Mouse (Mus musculus): ENCODE measurements around the gene Sipa1l3. TPM values are rescaled to one million over a fixed set of nuclear protein-coding genes. Genes with fewer than 3 reads are reported as not detected.

The Sipa1l3 gene
- polyA plus RNA-seq, 1 experiment: 19.0 TPM

DNA sequence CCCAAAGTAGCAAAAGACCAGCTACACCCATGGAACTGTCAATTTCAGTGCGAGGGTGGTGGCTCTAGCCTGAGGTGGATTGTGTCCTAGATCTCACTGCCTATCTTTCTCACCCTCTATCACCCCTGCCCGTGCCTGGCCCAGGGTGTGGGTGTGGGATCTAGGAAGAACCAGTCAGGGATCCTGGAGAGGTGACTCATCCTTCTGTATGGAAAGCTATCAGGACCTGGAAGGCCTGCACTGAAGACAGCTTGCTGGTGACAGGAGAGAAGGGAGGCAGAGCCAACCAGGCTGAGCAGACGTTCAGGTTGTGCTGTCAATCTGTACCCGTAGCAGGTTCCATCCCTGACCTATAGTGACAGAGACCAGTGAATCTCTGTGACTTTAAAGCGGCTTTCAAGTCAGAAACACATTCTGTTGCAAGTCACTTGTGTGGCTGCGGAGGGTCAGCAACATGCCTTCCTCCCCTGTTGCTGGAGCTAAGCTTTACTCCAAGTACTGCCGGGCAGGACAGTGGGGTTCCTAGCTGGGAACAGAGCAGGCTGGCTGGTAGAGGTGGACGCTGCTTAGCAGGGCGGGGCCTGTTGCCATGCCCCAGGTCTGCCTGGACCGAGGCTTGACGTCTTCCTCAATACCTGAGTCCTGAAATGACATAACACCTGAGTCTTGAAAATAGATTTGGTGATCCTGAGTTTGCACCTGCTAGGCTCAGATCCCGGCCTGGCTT, 122.1 kb downstream of the Sipa1l3 start:
- Histone ChIP-seq H3K79me2 (ENCODE audit: control insufficient read depth, insufficient read depth) (no peaks in the 10 kb centered on the region), H3K27me3 (ENCODE audit: control insufficient read depth, insufficient read depth, insufficient read length) (no peaks in the 10 kb centered on the region), H3K4me3 (no peak overlapping the region), H3ac (ENCODE audit: control insufficient read depth, insufficient read length) (no peak overlapping the region), H3K36me3 (ENCODE audit: control insufficient read depth, insufficient read depth) (no peaks in the 10 kb centered on the region), H3K4me2 (ENCODE audit: low read depth) (no peak overlapping the region)
- no peak for TF ChIP-seq CEBPB (IDR thresholded peaks at IDR 0.05; ENCODE audit: insufficient read depth, poor library complexity, severe bottlenecking)
- TF ChIP-seq SRF (IDR thresholded peaks at IDR 0.05; ENCODE audit: control insufficient read depth, insufficient read length, low read depth): no peak
- TF ChIP-seq USF1 (IDR thresholded peaks at IDR 0.05; ENCODE audit: low read depth): no peak
- TF ChIP-seq POLR2AphosphoS2 (IDR thresholded peaks at IDR 0.05; ENCODE audit: insufficient read length, low read depth): no peak
- no peak for TF ChIP-seq MAX (IDR thresholded peaks at IDR 0.05; ENCODE audit: low read depth)
- no peak for TF ChIP-seq E2F4 (IDR thresholded peaks at IDR 0.05; ENCODE audit: insufficient read depth)
- TF ChIP-seq MYOG (IDR thresholded peaks at IDR 0.05; ENCODE audit: control insufficient read depth in 1 of 3, insufficient read depth in 1 of 3, insufficient read length in 2 of 3, low read depth in 2 of 3): no peak
- TF ChIP-seq MYOD1 (IDR thresholded peaks at IDR 0.05; ENCODE audit: control insufficient read depth in 1 of 3, insufficient read length in 2 of 3, low read depth in 2 of 3): no peak

DNA sequence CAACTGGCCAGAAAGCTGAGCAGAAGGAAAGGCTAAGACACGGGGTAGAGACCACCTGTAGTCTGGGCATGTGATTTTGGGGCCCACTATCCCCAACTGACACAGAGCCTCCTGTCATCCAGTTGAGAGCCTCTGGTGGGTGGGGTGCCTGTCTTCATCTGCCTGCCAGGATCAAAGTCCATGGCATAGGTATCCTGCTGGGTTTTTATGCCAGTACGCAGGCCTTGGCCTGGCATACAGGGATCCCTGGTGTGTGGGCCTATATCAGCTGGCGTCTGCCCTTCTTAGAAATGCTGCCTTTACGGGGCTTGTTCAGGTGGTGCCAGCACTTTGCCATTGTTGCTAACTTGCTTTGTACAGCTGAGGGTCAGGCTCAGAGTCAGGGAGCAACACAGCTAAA, 123.3 kb downstream of the Sipa1l3 start:
- H3K36me3 ChIP-seq (ENCODE audit: control insufficient read depth, insufficient read depth): no peaks in the 10 kb centered on the region
- H3K79me2 ChIP-seq (ENCODE audit: control insufficient read depth, insufficient read depth): no peaks in the 10 kb centered on the region
- H3K27me3 ChIP-seq (ENCODE audit: control insufficient read depth, insufficient read depth, insufficient read length): no peaks in the 10 kb centered on the region
- H3K4me3 ChIP-seq: no peak overlapping the region
- TF ChIP-seq SRF (IDR thresholded peaks at IDR 0.05; ENCODE audit: control insufficient read depth, insufficient read length, low read depth): no peak
- no peak for TF ChIP-seq POLR2AphosphoS2 (IDR thresholded peaks at IDR 0.05; ENCODE audit: insufficient read length, low read depth)
- TF ChIP-seq TCF3 (IDR thresholded peaks at IDR 0.05; ENCODE audit: insufficient read length, low read depth): no peak
- TF ChIP-seq CEBPB (IDR thresholded peaks at IDR 0.05; ENCODE audit: insufficient read depth, poor library complexity, severe bottlenecking): no peak
- TF ChIP-seq POLR2A (IDR thresholded peaks at IDR 0.05; ENCODE audit: insufficient read length, low read depth): no peak
- TF ChIP-seq USF1 (IDR thresholded peaks at IDR 0.05; ENCODE audit: low read depth): no peak
- no peak for TF ChIP-seq MYOG (IDR thresholded peaks at IDR 0.05; ENCODE audit: control insufficient read depth in 1 of 3, insufficient read depth in 1 of 3, insufficient read length in 2 of 3, low read depth in 2 of 3)
- TF ChIP-seq TCF12 (IDR thresholded peaks at IDR 0.05; ENCODE audit: insufficient read depth, poor library complexity, severe bottlenecking): no peak
- TF ChIP-seq MAX (IDR thresholded peaks at IDR 0.05; ENCODE audit: low read depth): no peak
- no peak for TF ChIP-seq MYOD1 (IDR thresholded peaks at IDR 0.05; ENCODE audit: control insufficient read depth in 1 of 3, insufficient read length in 2 of 3, low read depth in 2 of 3)
- TF ChIP-seq REST (IDR thresholded peaks at IDR 0.05; ENCODE audit: insufficient read depth, insufficient read length): no peak
- no peak for TF ChIP-seq E2F4 (IDR thresholded peaks at IDR 0.05; ENCODE audit: insufficient read depth)
- no peak overlapping the region for H3ac ChIP-seq (ENCODE audit: control insufficient read depth, insufficient read length)
- no peak overlapping the region for H3K4me2 ChIP-seq (ENCODE audit: low read depth)

DNA sequence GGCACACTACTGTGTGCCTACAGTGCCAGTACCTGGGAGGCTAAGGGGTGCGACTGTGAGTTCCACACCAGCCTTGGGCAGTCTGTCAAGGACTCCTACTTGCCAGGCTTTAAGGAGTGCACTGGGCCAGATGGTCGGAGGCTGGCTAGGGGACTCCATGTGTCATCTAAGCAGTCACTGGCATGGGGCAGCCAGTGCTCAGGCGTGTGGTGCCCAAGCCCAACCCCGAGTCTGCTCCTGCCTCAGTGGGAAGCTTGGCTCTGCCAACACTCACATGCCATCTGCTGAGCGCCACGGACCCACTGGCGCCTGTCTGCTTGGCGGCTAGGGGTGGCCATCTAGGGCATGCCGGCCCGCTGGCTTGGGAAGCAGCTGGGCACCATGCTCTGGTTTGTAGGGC, 125.1 kb downstream of the Sipa1l3 start:
- H3K27me3 ChIP-seq (ENCODE audit: control insufficient read depth, insufficient read depth, insufficient read length): no peaks in the 10 kb centered on the region
- no peaks in the 10 kb centered on the region for H3K36me3 ChIP-seq (ENCODE audit: control insufficient read depth, insufficient read depth)
- no peak overlapping the region for H3K4me2 ChIP-seq (ENCODE audit: low read depth)
- H3K4me3 ChIP-seq: no peak overlapping the region
- no peak for TF ChIP-seq TCF12 (IDR thresholded peaks at IDR 0.05; ENCODE audit: insufficient read depth, poor library complexity, severe bottlenecking)
- TF ChIP-seq POLR2A (IDR thresholded peaks at IDR 0.05; ENCODE audit: insufficient read length, low read depth): no peak
- no peak for TF ChIP-seq MAX (IDR thresholded peaks at IDR 0.05; ENCODE audit: low read depth)
- no peak for TF ChIP-seq E2F4 (IDR thresholded peaks at IDR 0.05; ENCODE audit: insufficient read depth)
- no peak for TF ChIP-seq USF1 (IDR thresholded peaks at IDR 0.05; ENCODE audit: low read depth)
- TF ChIP-seq MYOG (IDR thresholded peaks at IDR 0.05; ENCODE audit: control insufficient read depth in 1 of 3, insufficient read depth in 1 of 3, insufficient read length in 2 of 3, low read depth in 2 of 3): no peak
- no peak for TF ChIP-seq TCF3 (IDR thresholded peaks at IDR 0.05; ENCODE audit: insufficient read length, low read depth)
- TF ChIP-seq SRF (IDR thresholded peaks at IDR 0.05; ENCODE audit: control insufficient read depth, insufficient read length, low read depth): no peak
- no peak for TF ChIP-seq CEBPB (IDR thresholded peaks at IDR 0.05; ENCODE audit: insufficient read depth, poor library complexity, severe bottlenecking)
- TF ChIP-seq MYOD1 (IDR thresholded peaks at IDR 0.05; ENCODE audit: control insufficient read depth in 1 of 3, insufficient read length in 2 of 3, low read depth in 2 of 3): no peak
- TF ChIP-seq POLR2AphosphoS2 (IDR thresholded peaks at IDR 0.05; ENCODE audit: insufficient read length, low read depth): no peak
- no peak for TF ChIP-seq REST (IDR thresholded peaks at IDR 0.05; ENCODE audit: insufficient read depth, insufficient read length)
- no peak overlapping the region for H3ac ChIP-seq (ENCODE audit: control insufficient read depth, insufficient read length)
- no peaks in the 10 kb centered on the region for H3K79me2 ChIP-seq (ENCODE audit: control insufficient read depth, insufficient read depth)

DNA sequence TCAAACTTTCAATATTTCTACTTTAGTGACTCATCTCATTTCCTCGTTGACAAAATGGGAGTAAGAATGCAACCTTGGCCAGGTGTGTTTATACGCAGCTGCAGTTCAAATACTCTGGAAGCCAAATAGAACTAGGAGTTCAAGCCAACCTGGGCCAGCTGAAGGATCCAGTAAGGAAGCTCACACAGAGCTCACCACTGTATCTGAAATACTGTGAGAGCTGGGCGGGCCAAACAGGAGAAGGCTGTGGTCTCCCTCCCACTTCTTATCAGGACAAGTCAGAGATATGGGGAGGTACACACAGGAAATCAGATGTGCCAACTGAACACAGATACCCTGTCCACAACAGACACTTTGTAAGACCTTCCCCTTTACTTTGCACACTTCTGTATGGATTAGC, 125.6 kb downstream of the Sipa1l3 start:
- no peak overlapping the region for H3K4me2 ChIP-seq (ENCODE audit: low read depth)
- H3ac ChIP-seq (ENCODE audit: control insufficient read depth, insufficient read length): no peak overlapping the region
- no peak overlapping the region for H3K4me3 ChIP-seq
- H3K36me3 ChIP-seq (ENCODE audit: control insufficient read depth, insufficient read depth): no peaks in the 10 kb centered on the region
- TF ChIP-seq POLR2AphosphoS2 (IDR thresholded peaks at IDR 0.05; ENCODE audit: insufficient read length, low read depth) (no peak), USF1 (IDR thresholded peaks at IDR 0.05; ENCODE audit: low read depth) (no peak), SRF (IDR thresholded peaks at IDR 0.05; ENCODE audit: control insufficient read depth, insufficient read length, low read depth) (no peak), MAX (IDR thresholded peaks at IDR 0.05; ENCODE audit: low read depth) (no peak), TCF12 (IDR thresholded peaks at IDR 0.05; ENCODE audit: insufficient read depth, poor library complexity, severe bottlenecking) (no peak), MYOD1 (IDR thresholded peaks at IDR 0.05; ENCODE audit: control insufficient read depth in 1 of 3, insufficient read length in 2 of 3, low read depth in 2 of 3) (no peak), CEBPB (IDR thresholded peaks at IDR 0.05; ENCODE audit: insufficient read depth, poor library complexity, severe bottlenecking) (no peak), MYOG (IDR thresholded peaks at IDR 0.05; ENCODE audit: control insufficient read depth in 1 of 3, insufficient read depth in 1 of 3, insufficient read length in 2 of 3, low read depth in 2 of 3) (no peak), POLR2A (IDR thresholded peaks at IDR 0.05; ENCODE audit: insufficient read length, low read depth) (no peak), REST (IDR thresholded peaks at IDR 0.05; ENCODE audit: insufficient read depth, insufficient read length) (no peak), TCF3 (IDR thresholded peaks at IDR 0.05; ENCODE audit: insufficient read length, low read depth) (no peak)
- H3K27me3 ChIP-seq (ENCODE audit: control insufficient read depth, insufficient read depth, insufficient read length): no peaks in the 10 kb centered on the region
- H3K79me2 ChIP-seq (ENCODE audit: control insufficient read depth, insufficient read depth): no peaks in the 10 kb centered on the region
